Mouse (Mus musculus): ENCODE measurements around the gene Casq2.

Casq2 gene

DNA sequence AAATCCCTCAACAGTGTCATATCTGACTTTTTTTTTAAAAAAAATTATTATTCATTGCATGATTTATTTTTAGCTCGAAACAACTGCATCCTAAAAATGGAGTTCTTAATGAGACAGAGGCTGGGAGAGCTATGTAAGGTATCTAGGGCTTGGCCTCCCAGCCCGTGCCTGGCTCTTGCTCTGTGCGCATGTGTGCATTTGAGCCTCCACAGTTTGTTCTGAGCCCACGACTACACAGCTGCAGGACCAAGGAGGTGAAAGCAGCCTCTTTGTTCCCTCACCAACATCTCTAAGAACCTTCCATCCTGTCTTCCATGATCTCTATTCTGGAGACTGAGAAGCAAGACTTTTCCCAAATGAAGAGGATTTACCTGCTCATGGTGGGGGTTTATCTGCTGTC, at the start of gene Casq2:
TSS of gene Casq2 (plus strand) at position 133 of the 400 bp plus-strand sequence.
- no peak for DNase-seq (ENCODE audit: low read depth, low spot score)

DNA sequence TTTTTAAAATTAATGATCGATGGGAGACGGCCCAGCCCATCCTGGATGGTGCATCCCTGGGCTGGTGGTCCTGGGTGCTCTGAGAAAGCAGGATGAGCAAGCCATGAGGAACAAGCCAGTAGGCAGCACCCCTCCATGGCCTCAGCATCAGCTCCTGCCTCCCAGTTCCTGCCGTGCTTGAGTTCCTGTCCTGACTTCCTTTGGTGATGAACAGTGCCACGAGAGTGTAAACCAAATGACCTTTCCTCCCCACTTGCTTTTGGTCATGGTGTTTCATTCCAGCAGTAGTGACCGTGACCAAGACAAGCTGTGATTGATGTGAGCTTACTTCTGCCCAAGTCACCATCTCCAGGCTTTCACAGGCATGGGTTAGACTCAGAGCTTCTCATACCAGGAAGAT, 48.4 kb upstream of the Casq2 start:
- DNase-seq (ENCODE audit: low read depth, low spot score), result no peak

DNA sequence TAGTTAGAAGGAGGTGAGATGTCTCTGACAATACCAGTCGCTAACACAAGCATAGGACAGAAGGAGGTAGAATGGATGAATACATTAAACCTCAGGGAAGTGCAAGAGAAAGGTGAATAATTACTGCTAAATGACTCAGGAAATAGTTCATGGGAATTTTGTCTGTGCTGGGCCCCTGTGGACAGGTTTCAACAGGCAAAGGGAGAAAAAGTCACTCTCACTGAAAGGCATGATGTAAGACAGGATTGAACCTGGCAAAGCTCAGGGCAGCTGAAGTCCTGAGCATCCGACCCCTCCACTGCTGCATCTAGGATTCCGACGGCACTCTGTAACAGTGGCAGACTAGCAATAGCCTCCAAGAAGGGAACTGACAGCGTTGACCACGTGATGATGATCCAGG, 47.6 kb upstream of the Casq2 start:
- no peak for DNase-seq (ENCODE audit: low read depth, low spot score)

DNA sequence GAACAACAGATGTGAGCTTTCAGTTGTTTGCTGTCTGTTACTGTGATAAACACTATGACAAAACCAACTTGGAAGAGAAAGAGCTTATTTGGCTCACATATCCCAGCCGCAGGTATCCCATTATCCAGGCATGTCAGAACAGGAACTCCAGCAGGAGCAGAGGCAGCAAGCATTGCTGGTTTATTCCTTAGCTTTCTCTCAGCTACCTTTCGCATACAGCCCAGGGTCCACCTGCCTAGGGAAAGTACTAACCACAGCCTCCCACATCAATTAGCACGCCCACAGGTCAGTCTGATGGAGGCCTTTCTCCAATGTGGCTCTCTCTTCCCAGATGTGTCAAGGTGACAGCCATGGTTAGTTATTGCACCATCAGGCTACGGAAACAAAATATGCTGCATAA, 44.6 kb upstream of the Casq2 start:
- DNase-seq (ENCODE audit: low read depth, low spot score), result no peak

DNA sequence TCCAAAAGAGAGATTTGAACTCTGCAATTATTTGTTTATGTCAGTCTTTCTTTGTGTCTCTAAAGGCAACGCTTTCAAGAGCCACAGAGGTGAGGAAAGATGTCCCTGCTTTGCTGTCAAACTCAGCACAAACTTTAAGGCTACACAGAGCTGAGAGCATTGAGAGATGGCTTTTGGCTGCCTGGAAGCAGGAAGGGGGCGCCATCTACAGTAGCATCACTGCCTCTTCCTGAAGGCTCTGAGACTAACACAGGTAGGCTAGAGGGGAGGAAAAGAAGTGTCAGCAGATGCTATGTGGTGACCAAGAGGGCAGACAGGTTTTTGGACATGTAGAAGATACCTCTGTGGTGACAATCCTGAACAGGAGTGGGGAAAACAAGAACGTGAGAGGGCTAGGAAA, 41.1 kb upstream of the Casq2 start:
- DNase-seq (ENCODE audit: low read depth, low spot score), result no peak

DNA sequence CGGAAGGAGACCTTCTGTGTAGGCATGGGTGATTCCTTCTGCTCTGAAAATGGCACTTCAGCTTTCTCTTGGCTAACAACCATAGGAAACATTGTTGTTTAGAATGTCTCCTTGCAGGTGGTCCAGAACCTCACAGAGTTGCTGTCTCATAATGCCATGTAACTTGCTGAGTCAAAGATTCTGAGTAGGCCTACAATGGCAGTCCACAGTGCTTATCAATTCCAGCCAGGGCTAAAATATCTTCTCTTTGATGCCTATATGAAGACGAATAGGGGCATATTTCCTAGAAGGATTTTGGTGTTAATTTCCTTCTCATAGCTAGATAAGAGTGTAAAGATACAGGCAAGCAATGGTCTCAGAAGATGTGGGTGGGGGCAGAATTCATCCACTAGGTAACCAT, 38.7 kb upstream of the Casq2 start:
- no peak for DNase-seq (ENCODE audit: low read depth, low spot score)

DNA sequence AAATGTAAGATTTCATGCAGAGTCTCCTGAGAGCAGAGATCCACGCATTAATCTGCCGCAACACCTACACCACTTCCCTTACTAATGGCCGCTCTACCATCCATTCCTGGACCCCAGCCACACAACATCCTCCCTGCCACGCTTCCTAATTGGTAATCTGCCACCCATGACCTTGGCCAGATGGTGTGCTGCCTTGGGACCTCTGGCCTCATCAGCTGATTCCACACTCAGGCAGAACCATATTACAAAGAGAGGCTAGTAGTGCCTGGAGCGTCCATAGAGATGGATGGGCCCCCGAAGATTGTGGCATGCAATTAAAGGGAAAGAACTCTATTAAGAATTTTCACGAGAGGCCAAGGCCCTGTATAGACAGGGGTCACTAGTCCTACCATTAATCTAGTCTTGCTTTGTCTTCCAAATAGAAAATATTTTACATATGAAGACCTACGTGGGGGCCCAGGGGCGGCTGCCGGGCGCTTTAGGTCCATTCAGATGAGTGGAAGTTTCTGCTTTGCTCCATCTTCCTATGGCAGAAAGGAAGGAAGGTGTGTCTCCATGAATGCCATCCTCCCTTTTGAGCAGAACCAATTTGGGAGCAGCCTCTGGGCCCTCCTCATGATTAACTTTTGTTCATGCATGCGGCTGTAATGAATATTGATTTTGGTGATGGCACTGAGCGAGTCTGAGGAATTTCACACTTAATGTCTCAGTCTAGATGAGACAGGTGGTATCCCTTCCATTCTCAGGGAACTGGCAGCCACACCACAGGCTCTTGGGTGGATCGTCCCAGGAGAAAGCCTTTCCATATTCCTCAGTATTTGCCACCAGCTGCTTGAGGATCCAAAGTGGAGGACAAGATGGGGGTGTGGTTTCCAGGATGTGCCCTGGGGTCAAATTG, 36.8 kb upstream of the Casq2 start:
- DNase-seq (ENCODE audit: low read depth, low spot score), result no peak

DNA sequence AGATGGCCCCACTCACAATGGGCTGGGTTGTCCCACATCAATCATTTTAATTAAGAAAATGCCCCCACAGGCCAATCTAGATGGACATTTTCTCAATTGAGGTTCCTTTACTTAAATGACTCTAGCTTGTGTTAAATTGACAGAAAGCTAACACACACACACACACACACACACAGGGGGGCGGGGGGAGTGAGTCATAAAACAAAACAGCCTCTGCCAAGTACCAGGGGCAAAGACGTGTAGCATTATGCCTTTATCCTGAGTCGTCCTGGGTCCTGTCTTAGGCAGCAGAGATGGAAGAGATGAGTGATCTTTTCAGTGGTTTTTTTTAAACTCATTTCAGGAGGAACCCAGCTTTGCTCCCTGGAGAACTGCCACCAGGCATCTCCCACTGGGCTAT, 34.2 kb upstream of the Casq2 start:
- DNase-seq (ENCODE audit: low read depth, low spot score), result no peak

DNA sequence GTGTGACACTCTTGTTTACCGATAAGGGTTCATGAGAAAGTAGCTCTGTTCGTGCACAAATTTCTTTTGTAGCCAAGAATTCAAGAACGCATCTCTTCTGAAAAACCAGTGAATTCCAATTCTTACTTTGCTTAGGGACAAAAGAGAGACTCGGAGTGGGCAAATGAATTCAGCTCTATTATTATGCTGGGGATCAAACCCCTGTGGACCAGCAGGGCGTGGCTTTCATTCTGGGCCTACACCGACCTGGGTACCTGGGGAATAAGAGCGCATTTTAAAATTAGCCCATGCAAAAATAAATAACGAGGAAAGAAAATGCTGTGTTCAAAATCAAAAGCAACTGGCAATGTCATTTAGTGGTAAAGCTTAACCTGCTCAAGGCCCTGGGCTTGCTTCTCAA, 32.9 kb upstream of the Casq2 start:
- no peak for DNase-seq (ENCODE audit: low read depth, low spot score)

DNA sequence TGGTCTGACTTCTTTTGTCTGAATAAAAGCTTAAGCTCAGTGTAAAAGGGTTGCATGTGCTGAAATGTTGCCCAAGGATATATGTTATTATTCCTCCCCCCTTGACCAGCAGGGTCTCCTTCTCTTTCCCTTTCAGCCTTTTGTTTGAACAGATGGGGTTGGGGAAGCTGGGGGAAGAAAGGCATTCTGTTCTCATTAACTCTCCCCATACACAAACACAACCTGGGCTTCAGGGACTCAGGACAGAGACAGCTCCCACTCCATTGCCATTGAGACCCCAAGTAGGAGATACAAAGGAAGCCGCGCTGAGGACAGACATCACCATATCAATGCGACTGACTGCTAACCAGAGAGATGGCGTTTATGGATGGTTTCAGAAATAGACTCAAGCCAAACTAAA, 30.3 kb upstream of the Casq2 start:
- no peak for DNase-seq (ENCODE audit: low read depth, low spot score)

DNA sequence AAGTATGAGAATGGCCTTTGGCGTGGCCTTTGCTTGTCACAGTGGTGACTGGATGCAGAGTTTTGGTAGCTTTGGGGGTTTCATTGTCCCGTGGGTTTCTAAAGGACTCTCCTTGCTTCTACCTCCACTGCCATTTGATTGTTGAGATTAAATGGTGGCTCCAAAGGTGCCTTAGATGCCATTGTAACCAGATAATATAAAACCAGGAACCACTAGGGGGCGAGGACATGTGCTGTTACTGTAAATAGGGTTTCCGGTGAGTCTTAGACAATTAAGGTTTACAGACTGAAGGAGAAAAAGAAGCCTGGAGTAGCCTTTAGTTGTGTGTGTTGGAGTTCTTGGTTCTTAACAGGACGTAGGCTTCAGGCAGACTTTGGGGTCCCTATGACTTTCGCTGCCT, 26.1 kb upstream of the Casq2 start:
- DNase-seq (ENCODE audit: low read depth, low spot score), result no peak

DNA sequence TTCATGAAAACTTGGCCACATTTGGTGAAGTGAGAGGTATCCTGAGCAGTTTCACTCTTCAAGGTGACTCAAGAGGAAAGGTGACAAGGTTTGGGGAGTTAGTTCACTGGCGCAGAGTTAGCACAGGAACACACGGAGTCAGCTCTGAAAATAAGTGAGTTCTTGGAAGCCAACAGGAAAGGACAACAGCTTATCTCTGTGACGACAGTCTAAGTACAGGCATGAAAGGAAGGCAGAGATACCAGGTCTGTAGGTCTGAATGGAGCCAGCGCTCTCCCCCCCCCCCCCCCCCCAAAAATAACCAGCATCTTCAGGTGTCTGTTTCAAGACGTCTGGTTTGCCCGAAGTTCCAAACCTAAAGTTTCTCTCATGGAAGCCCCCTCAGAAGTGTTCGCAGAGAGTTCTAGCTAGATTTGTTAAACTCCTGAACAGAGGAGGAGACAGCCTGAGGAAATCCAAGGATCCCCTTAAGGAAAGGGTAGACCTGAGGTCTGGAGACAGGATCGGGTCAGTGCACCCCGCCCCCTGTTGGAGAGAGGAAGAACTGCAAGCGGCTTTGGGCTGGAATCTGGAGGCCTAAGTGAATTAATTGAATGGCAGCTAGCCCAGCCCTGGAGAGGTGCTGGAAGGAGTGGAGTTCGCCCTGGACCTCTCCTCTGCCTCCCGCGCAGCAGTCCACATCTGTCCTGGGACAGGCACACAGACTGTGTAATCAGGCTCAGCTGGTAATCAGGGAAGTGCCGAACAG, 24.1 kb upstream of the Casq2 start:
- DNase-seq (ENCODE audit: low read depth, low spot score), result peak; percentile 21

DNA sequence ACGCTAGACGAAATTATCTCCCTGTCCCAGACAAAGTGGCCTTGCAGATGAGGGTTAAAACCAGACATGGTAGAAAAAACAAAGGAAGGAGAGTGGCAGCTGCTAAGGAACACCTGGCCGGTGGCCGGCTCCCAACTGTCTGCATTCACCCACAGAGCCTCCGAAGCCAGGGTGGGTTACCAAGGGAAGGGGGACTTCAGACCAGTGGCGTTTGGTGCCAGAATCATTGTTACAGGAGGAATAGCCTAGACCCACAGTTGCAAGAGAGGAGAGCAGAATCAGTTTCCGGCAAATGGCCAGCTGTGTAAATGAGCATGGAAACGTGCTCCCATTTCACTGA, 23.6 kb upstream of the Casq2 start:
- no peak for DNase-seq (ENCODE audit: low read depth, low spot score)

DNA sequence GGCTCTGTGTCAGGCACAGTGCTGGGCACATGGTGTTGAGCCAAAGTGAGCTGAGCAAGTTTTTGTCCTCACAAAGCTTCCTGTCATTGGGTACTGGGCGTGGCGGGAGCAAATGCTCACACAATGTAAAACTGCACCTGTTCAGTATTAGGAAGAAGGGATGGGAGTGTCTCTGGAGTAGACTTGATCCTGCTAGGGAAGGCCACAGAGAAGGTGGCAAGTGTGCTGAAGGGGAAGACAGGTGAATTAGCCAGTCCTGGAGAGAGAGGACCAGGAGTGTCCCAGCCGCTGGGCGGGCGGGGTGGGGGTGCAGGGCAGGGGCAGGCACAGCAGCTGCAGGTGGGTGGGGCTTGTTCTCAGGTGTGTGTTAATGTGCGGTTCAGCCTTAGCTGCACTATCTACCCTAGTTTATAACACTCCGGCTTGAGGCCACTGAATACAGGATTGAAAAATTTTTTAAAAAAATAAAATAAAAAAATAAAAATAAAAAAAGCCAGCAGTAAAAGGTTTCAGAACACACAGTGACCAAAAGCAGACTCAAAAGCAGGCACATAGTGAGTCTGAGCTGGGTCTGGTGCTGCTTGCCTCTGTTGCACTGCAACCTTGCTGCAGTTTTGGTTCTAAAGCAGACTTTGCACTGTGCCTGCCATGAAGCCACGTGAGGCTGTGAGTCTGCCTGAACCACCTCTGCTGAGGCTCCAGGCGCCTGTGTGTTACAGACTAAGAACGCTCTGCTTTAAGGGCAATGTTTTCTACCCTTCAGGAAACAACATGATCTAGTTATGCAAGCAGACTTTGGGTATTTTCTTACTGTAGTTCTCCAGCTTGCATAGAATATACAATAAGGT, 22.7 kb upstream of the Casq2 start:
- no peak for DNase-seq (ENCODE audit: low read depth, low spot score)

DNA sequence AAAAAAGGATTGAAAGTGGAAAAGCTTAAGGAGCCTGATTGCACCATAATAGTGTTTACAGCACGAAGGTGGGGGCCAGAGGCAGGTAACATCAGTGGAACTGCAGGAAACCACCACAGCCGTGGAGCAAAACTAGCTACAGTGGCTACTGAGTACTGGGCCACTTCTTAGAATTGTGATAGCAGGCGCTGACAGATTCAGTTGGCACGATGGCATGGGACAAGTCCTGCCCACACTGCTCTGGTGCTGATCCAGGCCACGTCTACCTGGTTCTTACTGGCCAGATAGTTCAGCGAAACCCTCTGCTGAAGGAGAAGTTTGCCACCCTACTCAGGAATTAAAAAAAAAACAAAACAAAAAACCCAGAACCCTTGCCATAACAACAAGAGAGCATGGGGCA, 21.6 kb upstream of the Casq2 start:
- no peak for DNase-seq (ENCODE audit: low read depth, low spot score)

DNA sequence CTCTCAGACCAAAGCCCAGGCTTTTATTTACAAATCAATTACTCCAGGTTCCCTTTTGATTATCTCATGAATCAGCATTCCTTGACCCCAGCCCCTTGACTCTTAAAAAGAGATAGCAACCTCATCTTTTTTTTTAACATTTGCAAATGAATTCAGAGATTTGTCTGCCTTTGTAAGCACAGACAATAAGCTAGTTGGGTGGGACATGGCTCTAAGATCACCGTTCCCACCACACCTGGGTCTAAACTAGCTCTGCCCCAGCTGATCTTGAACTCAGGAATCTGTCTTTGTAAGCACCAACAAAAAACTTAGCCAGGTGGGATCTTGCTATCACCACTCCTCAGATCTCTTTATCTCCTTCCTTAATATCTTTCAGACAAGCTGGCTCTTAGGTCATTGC, 18.9 kb upstream of the Casq2 start:
- DNase-seq (ENCODE audit: low read depth, low spot score), result no peak

DNA sequence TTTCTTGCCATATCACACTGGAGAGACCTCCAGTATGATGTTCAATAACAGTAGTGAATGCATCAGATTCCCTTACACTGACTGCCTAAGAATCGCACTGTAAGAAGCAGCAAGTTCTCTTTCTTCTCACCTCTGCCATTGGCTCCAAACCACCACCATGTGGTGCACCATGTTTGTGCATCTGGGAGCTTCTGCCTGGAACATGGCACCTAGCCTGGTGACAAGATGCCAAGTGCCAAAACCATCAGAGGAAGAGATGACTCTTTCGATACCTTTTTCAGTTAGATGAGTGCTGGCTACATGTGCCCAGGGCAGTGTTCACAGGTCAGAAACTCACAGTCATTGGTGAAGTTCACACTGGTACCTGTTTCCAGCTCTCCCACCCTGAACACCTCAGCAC, 18.4 kb upstream of the Casq2 start:
- no peak for DNase-seq (ENCODE audit: low read depth, low spot score)

DNA sequence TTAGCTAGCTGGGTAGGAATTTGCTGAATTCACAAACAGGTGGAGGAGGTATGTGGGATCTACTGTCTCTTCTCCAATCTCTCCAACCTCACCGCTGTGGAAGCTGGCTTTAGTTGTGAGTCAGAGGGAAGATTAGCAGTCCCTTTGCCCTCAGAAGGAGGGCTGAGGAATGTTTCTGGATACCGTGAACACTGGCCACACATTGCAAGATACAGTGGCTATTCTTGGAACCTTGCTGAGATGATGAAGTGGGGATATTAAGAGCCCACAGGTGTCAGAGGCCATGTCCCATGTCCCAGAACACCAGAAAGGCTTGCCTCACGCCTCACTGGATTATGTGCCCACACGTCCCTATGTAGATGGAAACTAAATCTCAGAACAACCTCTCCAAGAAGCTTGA, 17.0 kb upstream of the Casq2 start:
- DNase-seq (ENCODE audit: low read depth, low spot score), result no peak

DNA sequence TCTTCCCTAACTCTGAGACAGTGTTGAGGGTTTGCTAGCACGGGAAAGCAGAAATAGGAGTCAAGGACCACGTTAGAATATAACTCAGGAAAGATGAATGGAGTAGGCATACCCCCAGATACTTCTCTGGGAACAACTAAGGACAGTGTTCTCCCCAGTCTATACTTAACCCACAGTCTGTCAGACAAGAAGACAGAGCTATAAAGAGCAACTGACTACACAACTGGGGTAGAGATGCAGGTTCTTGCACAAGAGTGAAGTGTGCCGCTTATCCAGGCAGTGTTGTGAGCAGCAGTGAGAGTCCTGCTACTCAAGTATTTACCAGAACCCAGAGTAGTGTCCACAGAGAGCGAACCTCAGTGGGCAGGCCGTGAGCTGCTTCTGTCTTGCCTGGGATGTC, 16.5 kb upstream of the Casq2 start:
- DNase-seq (ENCODE audit: low read depth, low spot score), result no peak

DNA sequence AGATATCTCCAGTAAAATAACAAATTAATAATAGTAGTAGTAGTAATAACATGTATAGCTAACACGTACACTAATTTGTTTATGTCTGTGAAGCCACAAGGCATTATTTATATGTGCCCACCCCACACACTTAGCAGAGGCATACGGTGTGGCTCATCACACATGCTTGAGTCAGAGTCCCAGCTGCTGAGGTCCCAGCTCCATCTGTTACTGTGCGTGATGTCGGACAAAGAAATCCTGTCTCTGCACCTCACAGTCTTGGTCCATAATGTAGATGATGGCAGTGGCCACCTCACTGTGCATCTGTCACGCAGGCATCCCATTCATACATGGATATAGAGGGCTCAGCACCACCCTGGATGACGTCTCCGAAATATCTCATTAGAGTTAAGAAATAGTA, 15.9 kb upstream of the Casq2 start:
- DNase-seq (ENCODE audit: low read depth, low spot score), result no peak

DNA sequence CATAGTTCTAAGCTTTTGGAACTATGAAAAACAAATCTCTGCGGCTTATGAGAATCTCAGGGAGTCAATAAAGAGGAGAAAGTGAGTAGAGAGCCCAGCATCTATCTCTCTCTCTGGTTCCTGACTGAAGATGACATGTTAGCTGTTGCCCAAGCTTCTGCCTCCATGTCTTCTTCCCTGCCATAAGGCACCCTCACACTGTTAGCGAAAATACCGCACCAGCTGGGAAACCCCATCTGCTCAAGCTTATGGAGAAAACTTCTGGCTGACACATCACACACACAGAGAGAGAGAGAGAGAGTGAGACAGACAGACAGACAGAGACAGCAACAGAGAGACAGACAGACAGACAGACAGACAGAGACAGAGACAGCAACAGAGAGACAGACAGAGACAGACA, 15.2 kb upstream of the Casq2 start:
- no peak for DNase-seq (ENCODE audit: low read depth, low spot score)

DNA sequence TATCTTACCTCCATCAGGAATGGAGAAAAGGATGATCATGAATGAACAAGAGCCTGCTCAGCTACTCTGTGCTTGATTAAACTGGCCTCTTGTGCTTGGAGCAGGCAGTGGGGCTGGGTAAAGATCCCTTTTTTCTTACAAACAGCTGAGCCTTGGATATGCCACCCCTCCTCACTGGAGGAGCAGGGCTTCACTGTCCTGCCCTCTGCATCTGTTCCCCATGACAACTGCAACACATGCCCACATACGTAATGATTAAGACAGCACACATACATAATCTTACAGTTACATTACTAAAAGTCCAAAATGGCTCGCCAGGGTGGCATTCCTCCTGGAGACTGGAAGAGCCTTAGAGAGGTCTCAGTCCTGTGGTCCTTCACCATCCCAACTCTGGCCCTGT, 6.8 kb upstream of the Casq2 start:
- no peak for DNase-seq (ENCODE audit: low read depth, low spot score)
